Mouse (Mus musculus) neural tube, embryonic 14.5 days (tissue): ENCODE results near the gene Nsmce1. TPM values are rescaled to one million over a fixed set of nuclear protein-coding genes. Genes with fewer than 3 reads are reported as not detected.
"Not testable (repeated sequence)": the region's sequence is repeated elsewhere in the genome, so short reads cannot be mapped to it uniquely, and the experiment has no call there.

Experiments used
- ATAC-seq: fragments of 200-750 bp; cut with Nextera tagmentation; 2 replicates; pipeline ENCODE4 v1.8.0; 2017; ENCODE audit warnings: low read depth, mild to moderate bottlenecking, moderate TSS enrichment, moderate library complexity
- H3K27ac ChIP-seq: fragments of 300-500 bp; sonication (generic); 2 replicates; pipeline ENCODE4 v1.5.1; 2014; ENCODE audit warnings: low read depth, mild to moderate bottlenecking, control low read depth, low read length, moderate library complexity, mixed read lengths
- H3K27me3 ChIP-seq: fragments of 300-500 bp; sonication (generic); 2 replicates; pipeline ENCODE4 v1.6.1; 2014; ENCODE audit warnings: low read length; ENCODE audit not compliant: control insufficient read depth, insufficient read depth
- H3K36me3 ChIP-seq: fragments of 300-500 bp; sonication (generic); 2 replicates; pipeline ENCODE4 v1.6.1; 2014; ENCODE audit warnings: low read length, mixed read lengths; ENCODE audit not compliant: control insufficient read depth, insufficient read depth
- H3K4me1 ChIP-seq: fragments of 300-500 bp; sonication (generic); 2 replicates; pipeline ENCODE4 v1.6.1; 2014; ENCODE audit warnings: low read length; ENCODE audit not compliant: control insufficient read depth, insufficient read depth
- H3K4me2 ChIP-seq: fragments of 300-500 bp; sonication (generic); 2 replicates; pipeline ENCODE4 v1.6.1; 2014; ENCODE audit warnings: mild to moderate bottlenecking, low read depth, low read length, control low read depth
- H3K4me3 ChIP-seq: fragments of 300-500 bp; sonication (generic); 2 replicates; pipeline ENCODE4 v1.5.1; 2014; ENCODE audit warnings: low read depth, low read length, control low read depth, mixed read lengths
- H3K9ac ChIP-seq: fragments of 300-500 bp; sonication (generic); replicated peaks from 2 replicates; pipeline ENCODE4 v1.6.1; 2014; ENCODE audit warnings: low read depth, mild to moderate bottlenecking, control low read depth, low read length, mixed read lengths
- H3K9me3 ChIP-seq: fragments of 300-500 bp; sonication (generic); 2 replicates; pipeline ENCODE4 v1.6.1; 2016; ENCODE audit warnings: low read length; ENCODE audit not compliant: control insufficient read depth
- WGBS: fragments of 180-500 bp; shearing (Covaris S2); extraction: QIAGEN DNeasy Blood & Tissue Kit; methylation state at CpG from one replicate; pipeline ENCODE4 v1.1.7; 2014; 5-methylcytosine and 5-hydroxymethylcytosine counted together
- polyA plus RNA-seq: library from polyadenylated mRNA; unstranded; fragments of >200 nt; fragmentation: Nextera tagmentation; extraction: Ambion mirVana; gene quantifications from 2 replicates; pipeline ENCODE4 v1.2.1, GENCODE M21; 2014

Nsmce1 gene
- polyA plus RNA-seq, 1 experiment from 2014 or later, result 91.9 TPM

- peaks cover 2% of the 10 kb centered on the region; the same call in 1 of the 2 replicates for H3K9me3 ChIP-seq
- peak overlapping the region; percentile 60 for H3K27ac ChIP-seq
- H3K36me3 ChIP-seq, result no peaks in the 10 kb centered on the region
- no peak overlapping the region for H3K4me3 ChIP-seq
- WGBS, result 24% methylated on average over 8 of the region's 8 CpGs
- peak; percentile 80 for ATAC-seq
- H3K4me1 ChIP-seq, result 0 out of 2 replicates have a peak, but pooled peaks cover 4% of the 10 kb centered on the region
- H3K9ac ChIP-seq, result no peak overlapping the region
- no peaks in the 10 kb centered on the region for H3K27me3 ChIP-seq
- H3K4me2 ChIP-seq, result no peak overlapping the region
These were observed 56.6 kb downstream of the Nsmce1 start for GRCm38 (mm10) chr7:125434666-125435290.

- H3K36me3 ChIP-seq, result no peaks in the 10 kb centered on the region
- WGBS, result 70% methylated on average over 3 of the region's 3 CpGs
- peaks cover 2% of the 10 kb centered on the region; the same call in 1 of the 2 replicates for H3K9me3 ChIP-seq
- H3K4me1 ChIP-seq, result 0 out of 2 replicates have a peak, but pooled peaks cover 4% of the 10 kb centered on the region
- H3K4me2 ChIP-seq, result no peak overlapping the region
- no peak overlapping the region for H3K4me3 ChIP-seq
- no peaks in the 10 kb centered on the region for H3K27me3 ChIP-seq
- no peak overlapping the region for H3K27ac ChIP-seq
- ATAC-seq, result no peak
- H3K9ac ChIP-seq, result no peak overlapping the region
These were observed 57.5 kb downstream of the Nsmce1 start for GRCm38 (mm10) chr7:125433874-125434273.

GRCm38 (mm10) chr7:125430170-125430842, 61.1 kb downstream of the Nsmce1 start:
- 52% methylated on average over 7 of the region's 7 CpGs for WGBS
- H3K9me3 ChIP-seq, result peaks cover 2% of the 10 kb centered on the region; the same call in 1 of the 2 replicates
- H3K4me1 ChIP-seq, result 0 out of 2 replicates have a peak, but pooled peaks cover 4% of the 10 kb centered on the region
- H3K4me3 ChIP-seq, result no peak overlapping the region
- no peak for ATAC-seq
- no peak overlapping the region for H3K27ac ChIP-seq
- H3K27me3 ChIP-seq, result no peaks in the 10 kb centered on the region
- H3K9ac ChIP-seq, result no peak overlapping the region
- H3K36me3 ChIP-seq, result no peaks in the 10 kb centered on the region
- H3K4me2 ChIP-seq, result no peak overlapping the region

GRCm38 (mm10) chr7:125428816-125429500, 62.4 kb downstream of the Nsmce1 start:
- not testable (repeated sequence) for H3K4me1 ChIP-seq, H3K4me3 ChIP-seq, H3K9ac ChIP-seq, H3K4me2 ChIP-seq, ATAC-seq, H3K36me3 ChIP-seq, H3K9me3 ChIP-seq, H3K27ac ChIP-seq, H3K27me3 ChIP-seq
- 79% methylated on average over 5 of the region's 5 CpGs for WGBS

- no peaks in the 10 kb centered on the region for H3K27me3 ChIP-seq
- H3K36me3 ChIP-seq, result no peaks in the 10 kb centered on the region
- 77% methylated on average over 7 of the region's 7 CpGs for WGBS
- no peak for ATAC-seq
- H3K9me3 ChIP-seq, result peaks cover 2% of the 10 kb centered on the region; the same call in 1 of the 2 replicates
- H3K4me3 ChIP-seq, result no peak overlapping the region
- no peak overlapping the region for H3K4me2 ChIP-seq
- H3K27ac ChIP-seq, result no peak overlapping the region
- no peak overlapping the region for H3K9ac ChIP-seq
- no peaks in the 10 kb centered on the region for H3K4me1 ChIP-seq
These were observed 63.0 kb downstream of the Nsmce1 start for GRCm38 (mm10) chr7:125428381-125428780.

GRCm38 (mm10) chr7:125427492-125428090, 63.8 kb downstream of the Nsmce1 start:
- no peak overlapping the region for H3K9ac ChIP-seq
- no peaks in the 10 kb centered on the region for H3K27me3 ChIP-seq
- H3K27ac ChIP-seq, result no peak overlapping the region
- no peak for ATAC-seq
- H3K4me3 ChIP-seq, result no peak overlapping the region
- no peaks in the 10 kb centered on the region for H3K4me1 ChIP-seq
- no peak overlapping the region for H3K4me2 ChIP-seq
- no peaks in the 10 kb centered on the region for H3K36me3 ChIP-seq
- WGBS, result 76% methylated on average over 12 of the region's 12 CpGs
- peaks cover 2% of the 10 kb centered on the region; the same call in 1 of the 2 replicates for H3K9me3 ChIP-seq

- no peaks in the 10 kb centered on the region for H3K4me1 ChIP-seq
- H3K9ac ChIP-seq, result no peak overlapping the region
- H3K4me2 ChIP-seq, result no peak overlapping the region
- H3K36me3 ChIP-seq, result no peaks in the 10 kb centered on the region
- no peaks in the 10 kb centered on the region for H3K27me3 ChIP-seq
- no peak overlapping the region for H3K4me3 ChIP-seq
- no peaks in the 10 kb centered on the region for H3K9me3 ChIP-seq
- ATAC-seq, result no peak
- no peak overlapping the region for H3K27ac ChIP-seq
- 82% methylated on average over 3 of the region's 3 CpGs for WGBS
These were observed 68.3 kb downstream of the Nsmce1 start for GRCm38 (mm10) chr7:125423056-125423455.

- no peaks in the 10 kb centered on the region for H3K9me3 ChIP-seq
- no peaks in the 10 kb centered on the region for H3K27me3 ChIP-seq
- H3K4me1 ChIP-seq, result no peaks in the 10 kb centered on the region
- no peak for ATAC-seq
- no peak overlapping the region for H3K9ac ChIP-seq
- H3K27ac ChIP-seq, result no peak overlapping the region
- no peaks in the 10 kb centered on the region for H3K36me3 ChIP-seq
- H3K4me2 ChIP-seq, result no peak overlapping the region
- WGBS, result 70% methylated on average over 2 of the region's 2 CpGs
- no peak overlapping the region for H3K4me3 ChIP-seq
These were observed 69.5 kb downstream of the Nsmce1 start for GRCm38 (mm10) chr7:125421911-125422310.
